Mouse (Mus musculus): Measurements from ENCODE around the gene Aoc3.

- TF ChIP-seq POLR2A (IDR thresholded peaks at IDR 0.05; ENCODE audit: low read depth, low read length) (no peak), CTCF (conservative IDR thresholded peaks at IDR 0.05; ENCODE audit: insufficient read depth, insufficient read length, low read depth, low read length) (no peak)
Observed at GRCm38 (mm10) chr11:101349216-101349615, 18.8 kb downstream of the Aoc3 start.
